Mouse (Mus musculus) midbrain, embryonic 11.5 days (tissue): ENCODE results near the gene Tmem210. TPM values are rescaled to one million over a fixed set of nuclear protein-coding genes. Genes with fewer than 3 reads are reported as not detected.

Source experiments
- ATAC-seq: fragments of 200-750 bp; cut with Nextera tagmentation; 2 replicates; pipeline ENCODE4 v1.8.0; 2017; ENCODE audit warnings: moderate TSS enrichment, moderate library complexity; ENCODE audit not compliant: low FRiP score
- DNase-seq: peaks from one replicate; pipeline ENCODE4 v3.0.0; 2015; ENCODE audit warnings: low spot score; ENCODE audit errors: missing footprints
- H3K27ac ChIP-seq: fragments of 300-500 bp; sonication (generic); 2 replicates; pipeline ENCODE4 v1.5.1; 2014; ENCODE audit warnings: low read depth, low read length
- H3K27me3 ChIP-seq: fragments of 300-500 bp; sonication (generic); 2 replicates; pipeline ENCODE4 v1.6.1; 2014; ENCODE audit warnings: mild to moderate bottlenecking, low read length, moderate library complexity, mixed read lengths; ENCODE audit not compliant: control insufficient read depth, insufficient read depth
- H3K36me3 ChIP-seq: fragments of 300-500 bp; sonication (generic); 2 replicates; pipeline ENCODE4 v1.6.1; 2014; ENCODE audit warnings: mild to moderate bottlenecking, low read length, moderate library complexity, mixed read lengths; ENCODE audit not compliant: control insufficient read depth, insufficient read depth
- H3K4me1 ChIP-seq: fragments of 300-500 bp; sonication (generic); 2 replicates; pipeline ENCODE4 v1.6.1; 2014; ENCODE audit warnings: low read length; ENCODE audit not compliant: control insufficient read depth, insufficient read depth
- H3K4me2 ChIP-seq: fragments of 300-500 bp; sonication (generic); 2 replicates; pipeline ENCODE4 v1.6.1; 2014; ENCODE audit warnings: mild to moderate bottlenecking, moderate library complexity
- H3K4me3 ChIP-seq: fragments of 300-500 bp; sonication (generic); 2 replicates; pipeline ENCODE4 v1.5.1; 2014; ENCODE audit warnings: low read depth, low read length
- H3K9ac ChIP-seq: fragments of 300-500 bp; sonication (generic); 2 replicates; pipeline ENCODE4 v1.6.1; 2014; ENCODE audit warnings: low read length
- H3K9me3 ChIP-seq: fragments of 300-500 bp; sonication (generic); 2 replicates; pipeline ENCODE4 v1.6.1; 2016; ENCODE audit warnings: low read length; ENCODE audit not compliant: control insufficient read depth
- WGBS: fragments of 180-500 bp; shearing (Covaris S2); extraction: QIAGEN DNeasy Blood & Tissue Kit; methylation state at CpG from one replicate; pipeline ENCODE4 v1.1.7; 2014; 5-methylcytosine and 5-hydroxymethylcytosine counted together
- polyA plus RNA-seq: library from polyadenylated mRNA; unstranded; fragments of >200 nt; fragmentation: Nextera tagmentation; extraction: Ambion mirVana; gene quantifications from 2 replicates; pipeline ENCODE4 v1.2.1, GENCODE M21; 2014

Gene Tmem210
- polyA plus RNA-seq, 1 experiment from 2014 or later: not detected

DNA sequence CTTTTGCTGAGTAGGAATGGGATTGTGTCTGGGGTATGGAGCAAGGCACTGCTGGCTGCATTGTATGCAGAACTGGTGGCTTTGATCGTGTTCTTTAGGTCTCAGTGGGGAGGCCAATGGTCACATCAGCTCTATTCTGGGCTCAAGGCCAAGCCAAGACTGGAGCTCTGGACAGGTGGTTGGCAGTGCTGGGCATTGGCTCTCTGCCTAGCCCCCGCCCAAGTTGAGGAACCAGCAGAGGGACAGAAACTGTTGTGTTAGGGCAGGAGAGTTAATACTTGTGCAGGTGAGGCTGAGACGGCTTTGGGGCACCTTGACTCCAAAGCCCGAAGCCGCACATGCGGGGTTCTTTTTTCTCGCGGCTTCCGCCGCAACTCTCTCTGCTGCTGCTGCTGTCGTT, 1.7 kb downstream of the Tmem210 start, which contains the start of gene Lrrc26:
Lrrc26 (plus strand) TSS at position 265 of the 400 bp plus-strand sequence.
- Histone ChIP-seq H3K4me3 (no peak within 1 kb of the TSS), H3K9ac (no peak within 1 kb of the TSS), H3K4me2 (no peak within 1 kb of the TSS)

GRCm38 (mm10) chr2:25290101-25290815, 2.3 kb downstream of the Tmem210 start:
- Histone ChIP-seq H3K27ac (no peak overlapping the region), H3K36me3 (peaks cover 10% of the 10 kb centered on the region; the same call in 1 of the 2 replicates), H3K27me3 (peaks cover 56% of the 10 kb centered on the region), H3K4me2 (no peak overlapping the region), H3K9me3 (no peaks in the 10 kb centered on the region), H3K4me1 (peaks cover 5% of the 10 kb centered on the region; the same call in 1 of the 2 replicates), H3K4me3 (no peak overlapping the region), H3K9ac (no peak overlapping the region)
- DNase-seq (peak; percentile 89), ATAC-seq (no peak)
- 2% methylated on average over 54 of the region's 54 CpGs for WGBS

More for the DNA sequence above, 1.7 kb downstream of the Tmem210 start, which contains the start of gene Lrrc26:
- H3K27ac ChIP-seq: no peak within 1 kb of the TSS
- no peak for ATAC-seq
- H3K36me3 ChIP-seq: peaks cover 14% of the 10 kb centered on the region
- H3K4me1 ChIP-seq: peaks cover 5% of the 10 kb centered on the region; the same call in 1 of the 2 replicates
- 10% methylated on average over 11 of the region's 11 CpGs for WGBS
- H3K27me3 ChIP-seq: peaks cover 56% of the 10 kb centered on the region
- peak; percentile 82 for DNase-seq
- H3K9me3 ChIP-seq: no peaks in the 10 kb centered on the region

GRCm38 (mm10) chr2:25290816-25291130, 2.8 kb downstream of the Tmem210 start:
- Histone ChIP-seq H3K36me3 (peaks cover 6% of the 10 kb centered on the region; the same call in 1 of the 2 replicates), H3K4me1 (peaks cover 5% of the 10 kb centered on the region; the same call in 1 of the 2 replicates), H3K4me3 (no peak overlapping the region), H3K27ac (no peak overlapping the region), H3K9ac (no peak overlapping the region), H3K27me3 (peaks cover 56% of the 10 kb centered on the region), H3K4me2 (no peak overlapping the region), H3K9me3 (no peaks in the 10 kb centered on the region)
- DNase-seq: no peak
- ATAC-seq: no peak
- WGBS: 2% methylated on average over 18 of the region's 18 CpGs

- no peak for ATAC-seq
- DNase-seq: peak; percentile 89
These were observed 3.5 kb downstream of the Tmem210 start for GRCm38 (mm10) chr2:25291184-25292053.

GRCm38 (mm10) chr2:25292054-25292544, 4.2 kb downstream of the Tmem210 start:
- DNase-seq: peak; percentile 88
- Histone ChIP-seq H3K9me3 (no peaks in the 10 kb centered on the region), H3K27me3 (peaks cover 56% of the 10 kb centered on the region), H3K27ac (no peak overlapping the region), H3K4me3 (peak overlapping the region; percentile 16; the same call in 1 of the 2 replicates), H3K9ac (peak overlapping the region; percentile 36; the same call in 1 of the 2 replicates), H3K36me3 (no peaks in the 10 kb centered on the region), H3K4me2 (peak overlapping the region; percentile 35), H3K4me1 (peaks cover 5% of the 10 kb centered on the region; the same call in 1 of the 2 replicates)
- ATAC-seq: peak; percentile 25; the same call in 1 of the 2 replicates
- 4% methylated on average over 36 of the region's 43 CpGs for WGBS

More at GRCm38 (mm10) chr2:25291184-25292053, 3.5 kb downstream of the Tmem210 start:
- H3K4me2 ChIP-seq: no peak overlapping the region
- H3K27me3 ChIP-seq: peaks cover 56% of the 10 kb centered on the region
- no peak overlapping the region for H3K9ac ChIP-seq
- H3K27ac ChIP-seq: no peak overlapping the region
- H3K4me3 ChIP-seq: peak overlapping the region; percentile 16; the same call in 1 of the 2 replicates
- 4% methylated on average over 31 of the region's 32 CpGs for WGBS
- H3K36me3 ChIP-seq: no peaks in the 10 kb centered on the region
- no peaks in the 10 kb centered on the region for H3K9me3 ChIP-seq
- H3K4me1 ChIP-seq: peaks cover 5% of the 10 kb centered on the region; the same call in 1 of the 2 replicates

DNA sequence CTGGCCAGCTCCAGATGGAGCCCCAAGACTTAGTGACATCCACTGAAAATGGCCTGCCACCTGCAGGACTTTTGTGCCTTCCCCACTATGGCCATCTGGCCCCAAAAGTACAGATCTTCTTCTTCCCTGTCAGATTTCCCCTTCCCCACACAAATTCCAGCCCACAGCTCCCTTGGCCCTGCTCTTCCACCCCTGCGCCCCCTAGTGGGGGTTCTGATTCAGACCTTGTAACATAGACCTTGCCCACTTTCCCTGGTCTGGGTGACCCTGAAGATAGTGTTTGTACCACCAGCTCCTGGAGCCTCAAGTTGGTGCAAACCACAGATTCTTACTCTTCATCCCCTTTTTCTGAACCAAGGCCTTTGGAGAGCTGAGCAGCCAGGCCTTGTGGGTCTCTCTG, 4.9 kb downstream of the Tmem210 start:
- 0% methylated on average over 1 of the region's 1 CpGs for WGBS
- Histone ChIP-seq H3K4me1 (peaks cover 5% of the 10 kb centered on the region; the same call in 1 of the 2 replicates), H3K4me2 (no peak overlapping the region), H3K27me3 (peaks cover 55% of the 10 kb centered on the region), H3K36me3 (no peaks in the 10 kb centered on the region), H3K9ac (no peak overlapping the region), H3K27ac (no peak overlapping the region), H3K4me3 (no peak overlapping the region), H3K9me3 (no peaks in the 10 kb centered on the region)
- DNase-seq: peak; percentile 98
- ATAC-seq: no peak

- Histone ChIP-seq H3K36me3 (no peaks in the 10 kb centered on the region), H3K4me1 (peaks cover 5% of the 10 kb centered on the region; the same call in 1 of the 2 replicates), H3K9me3 (no peaks in the 10 kb centered on the region), H3K27ac (no peak overlapping the region), H3K4me2 (no peak overlapping the region), H3K4me3 (no peak overlapping the region), H3K9ac (no peak overlapping the region), H3K27me3 (peaks cover 46% of the 10 kb centered on the region)
- DNase-seq (no peak), ATAC-seq (no peak)
- 67% methylated on average over 9 of the region's 9 CpGs for WGBS
These were observed 5.8 kb downstream of the Tmem210 start for GRCm38 (mm10) chr2:25293706-25294105.

GRCm38 (mm10) chr2:25297093-25297492, 9.1 kb downstream of the Tmem210 start:
- 77% methylated on average over 8 of the region's 8 CpGs for WGBS
- H3K9ac ChIP-seq: no peak overlapping the region
- H3K4me3 ChIP-seq: no peak overlapping the region
- H3K9me3 ChIP-seq: no peaks in the 10 kb centered on the region
- DNase-seq (peak; percentile 23), ATAC-seq (no peak)
- H3K27me3 ChIP-seq: peaks cover 12% of the 10 kb centered on the region
- no peak overlapping the region for H3K4me2 ChIP-seq
- no peaks in the 10 kb centered on the region for H3K36me3 ChIP-seq
- H3K4me1 ChIP-seq: peaks cover 4% of the 10 kb centered on the region; the same call in 1 of the 2 replicates
- H3K27ac ChIP-seq: no peak overlapping the region
